Mouse (Mus musculus) bone marrow, adult 2 months (tissue): ENCODE results near the gene Wdr37.

ENCODE experiments used
- CTCF ChIP-seq: fragments of 200-500 bp; IDR thresholded peaks from 2 replicates; pipeline ENCODE4 v1.5.1; 2011; ENCODE audit warnings: low read length, control low read depth; ENCODE audit not compliant: control insufficient read depth, insufficient read depth
- POLR2A ChIP-seq: fragments of 200-500 bp; IDR thresholded peaks from 2 replicates; pipeline ENCODE4 v1.6.1; 2011; ENCODE audit warnings: low read depth, mild to moderate bottlenecking, control low read depth, low read length, borderline replicate concordance; ENCODE audit not compliant: control insufficient read depth

DNA sequence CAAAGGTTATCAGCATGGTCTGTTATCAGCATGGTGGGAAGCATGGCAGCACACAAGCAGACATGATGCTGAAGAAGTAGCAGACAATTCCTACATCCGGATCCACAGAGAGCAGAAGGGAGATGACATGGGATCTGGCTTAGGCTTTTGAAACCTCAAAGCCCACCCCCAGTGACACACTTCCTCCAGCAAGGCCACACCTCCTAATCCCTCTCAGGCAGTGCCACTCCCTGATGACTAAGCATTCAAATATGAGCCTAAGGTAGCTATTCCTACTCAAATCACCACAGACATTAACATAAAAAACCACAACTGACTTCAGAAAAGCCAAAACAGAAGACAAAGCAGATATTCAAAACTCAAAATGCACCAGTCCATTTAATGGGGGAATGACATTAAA lies 42.8 kb downstream of the Wdr37 start:
- TF ChIP-seq CTCF (no peak), POLR2A (no peak)
